Mouse (Mus musculus) embryo, embryonic 10 days (tissue): ENCODE results near the gene Tepsin.

Experiments
- DNase-seq: peaks from one replicate; pipeline ENCODE4 v3.0.0-alpha.2; 2015; ENCODE audit warnings: low spot score

Tepsin gene

DNA sequence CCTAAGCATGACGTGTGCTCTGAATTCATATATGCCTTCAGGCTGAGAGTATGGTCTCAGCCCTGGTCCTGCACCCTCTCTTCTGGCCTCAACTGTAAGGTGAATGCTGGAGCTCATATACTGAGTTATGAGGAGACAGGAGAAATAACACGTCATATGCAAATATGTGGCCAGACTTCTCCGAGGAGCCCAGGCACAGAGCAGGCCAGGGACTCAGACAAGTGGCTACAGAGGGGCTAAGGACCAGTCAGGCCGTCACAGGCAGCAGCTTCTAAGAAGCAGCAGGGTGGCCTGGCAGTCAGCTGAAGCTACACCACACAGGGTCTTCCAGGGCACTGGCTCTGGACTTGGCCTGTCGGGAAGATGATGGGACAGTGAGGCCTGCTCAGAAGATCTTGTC lies 35.2 kb downstream of the Tepsin start:
- no peak for DNase-seq

GRCm38 (mm10) chr11:120060634-120061033 lies 37.9 kb downstream of the Tepsin start:
- no peak for DNase-seq

DNA sequence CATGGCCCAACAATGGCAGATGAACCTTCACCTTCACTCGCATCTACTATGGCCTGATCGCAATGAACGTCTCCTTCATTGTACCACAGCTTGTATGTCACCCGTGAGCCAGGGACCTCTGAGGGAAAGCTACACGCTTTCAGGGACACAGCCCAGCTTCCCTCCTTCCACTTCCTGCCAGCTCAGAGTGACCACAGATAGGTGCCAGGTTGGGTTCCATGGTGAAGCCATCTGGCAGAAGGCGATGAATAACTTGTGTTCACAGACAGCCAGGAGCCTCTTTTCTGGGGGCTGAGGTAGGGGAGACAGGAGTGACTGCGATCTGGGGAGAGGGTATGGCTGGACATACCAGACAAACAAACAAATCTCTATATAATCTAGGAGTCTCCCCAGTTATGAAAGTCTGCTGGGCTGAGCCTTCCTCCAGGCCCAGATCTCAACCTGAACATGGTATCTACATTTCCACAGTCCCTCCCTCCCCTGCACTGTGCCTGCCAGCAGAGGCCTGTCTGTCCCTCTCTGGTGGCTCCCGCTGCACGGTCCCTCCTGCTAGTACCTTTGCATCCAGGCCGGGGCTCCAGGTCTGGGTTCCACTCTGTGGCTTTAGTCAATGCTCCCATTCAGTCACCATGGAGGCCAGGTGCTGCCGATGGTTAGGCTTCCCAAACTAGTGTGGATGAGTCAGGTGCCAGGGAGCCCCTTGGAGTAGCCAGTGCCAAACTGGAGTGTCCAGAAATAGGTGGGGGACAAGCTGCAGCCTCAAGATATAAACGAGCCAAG lies 42.4 kb downstream of the Tepsin start:
- DNase-seq: no peak

GRCm38 (mm10) chr11:120053846-120054245 lies 44.7 kb downstream of the Tepsin start:
- DNase-seq: no peak

GRCm38 (mm10) chr11:120052274-120052673 lies 46.3 kb downstream of the Tepsin start:
- no peak for DNase-seq

- no peak for DNase-seq
These were observed 47.3 kb downstream of the Tepsin start for GRCm38 (mm10) chr11:120051124-120051811.

DNA sequence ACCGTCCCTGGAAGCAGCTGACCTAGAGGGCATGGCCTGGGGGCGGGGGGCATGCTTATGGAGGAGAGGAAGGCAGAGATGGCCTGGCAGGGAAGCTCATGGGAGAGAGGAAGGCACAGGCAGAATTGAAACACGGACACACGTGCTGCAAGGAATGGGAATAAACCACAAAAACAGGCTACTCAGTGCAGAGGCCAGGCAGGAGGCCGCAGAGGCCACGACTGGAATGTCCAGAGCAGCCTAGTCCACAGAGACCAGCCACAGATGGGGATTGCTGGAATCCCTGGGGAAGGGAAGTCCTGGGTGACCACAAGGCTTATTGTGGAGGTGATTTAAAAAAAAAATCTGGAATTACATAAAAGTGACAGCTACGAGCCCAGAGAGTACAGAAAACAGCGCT lies 49.5 kb downstream of the Tepsin start:
- no peak for DNase-seq

DNA sequence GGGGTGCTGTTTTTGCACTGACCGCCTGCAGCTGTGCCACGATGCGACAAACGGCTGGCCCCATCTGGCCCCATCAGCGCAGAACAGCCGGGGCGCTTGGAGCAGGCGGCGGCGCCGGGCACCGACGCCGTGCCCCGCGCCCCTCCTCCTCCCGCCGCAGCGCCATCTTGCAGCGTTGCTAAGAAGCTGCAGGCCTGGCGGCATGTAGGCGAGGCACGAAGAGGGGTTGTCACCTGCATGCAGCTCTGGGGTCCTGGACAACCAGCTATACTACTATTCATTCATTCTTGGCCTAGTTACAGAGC lies 50.3 kb downstream of the Tepsin start:
- peak; percentile 74 for DNase-seq

DNA sequence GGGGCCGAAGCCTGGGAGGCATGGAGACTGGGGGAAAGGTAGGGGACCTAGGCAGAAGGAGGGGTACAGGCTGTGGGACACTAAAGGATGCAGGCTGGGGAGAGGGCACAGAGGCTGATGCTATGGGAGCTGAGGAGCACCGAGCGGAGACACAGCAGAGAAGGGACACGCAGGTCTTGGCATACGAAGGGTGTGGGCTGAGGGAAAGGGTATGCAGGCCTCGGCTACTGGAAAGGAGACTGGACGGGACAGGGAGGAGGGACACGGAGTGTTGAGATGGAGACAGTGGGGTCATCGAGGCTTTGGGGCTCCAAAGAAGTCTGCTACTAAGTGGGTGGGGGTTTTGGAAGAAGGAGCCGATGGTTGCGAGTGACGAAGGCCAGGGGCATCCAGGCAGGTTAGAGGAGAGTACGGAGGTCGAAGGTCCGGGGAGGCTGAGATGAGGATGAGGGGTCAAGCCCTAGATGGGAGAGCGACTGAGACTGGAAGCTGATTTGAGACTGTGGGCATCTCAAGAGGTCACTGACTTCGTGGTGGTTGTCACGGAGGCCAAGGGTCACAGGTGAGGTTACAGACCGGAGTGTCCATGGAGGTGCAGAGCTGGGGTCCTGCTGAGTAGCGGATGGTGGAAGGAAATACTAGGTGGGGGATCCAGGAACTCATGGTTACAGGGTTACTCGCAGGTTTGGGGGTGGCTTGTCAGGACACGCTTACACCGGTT lies 50.8 kb downstream of the Tepsin start:
- DNase-seq: peak; percentile 52

GRCm38 (mm10) chr11:120046553-120047191 lies 51.9 kb downstream of the Tepsin start, which contains the start of gene Aatk:
Aatk (minus strand) TSS chr11:120047167.
- DNase-seq: peak; percentile 51

GRCm38 (mm10) chr11:120045839-120046552 lies 52.5 kb downstream of the Tepsin start:
- DNase-seq: no peak

- no peak for DNase-seq
These were observed 53.2 kb downstream of the Tepsin start for GRCm38 (mm10) chr11:120045341-120045740.

GRCm38 (mm10) chr11:120042141-120042838 lies 56.2 kb downstream of the Tepsin start:
- DNase-seq: no peak

GRCm38 (mm10) chr11:120041191-120042123 lies 57.1 kb downstream of the Tepsin start:
- DNase-seq: peak; percentile 34
